Mouse (Mus musculus) heart, embryonic 12.5 days (tissue): ENCODE measurements around the gene Ppie. TPM values are rescaled to one million over a fixed set of nuclear protein-coding genes. Genes with fewer than 3 reads are reported as not detected.
"Not testable (repeated sequence)": the region's sequence is repeated elsewhere in the genome, so short reads cannot be mapped to it uniquely, and the experiment has no call there.

Experiments used
- ATAC-seq: fragments of 200-750 bp; cut with Nextera tagmentation; 2 replicates; pipeline ENCODE4 v1.8.0; 2017; ENCODE audit warnings: moderate TSS enrichment, moderate library complexity; ENCODE audit not compliant: insufficient number of reproducible peaks, low FRiP score
- H3K27ac ChIP-seq: fragments of 300-500 bp; sonication (generic); 2 replicates; pipeline ENCODE4 v1.5.1; 2016; ENCODE audit warnings: mild to moderate bottlenecking, moderate library complexity; ENCODE audit not compliant: poor library complexity, severe bottlenecking
- H3K27me3 ChIP-seq: fragments of 300-500 bp; sonication (generic); replicated peaks from 2 replicates; pipeline ENCODE4 v1.6.1; 2016; ENCODE audit warnings: mild to moderate bottlenecking, moderate library complexity
- H3K36me3 ChIP-seq: fragments of 300-500 bp; sonication (generic); 2 replicates; pipeline ENCODE4 v1.6.1; 2016; ENCODE audit warnings: mild to moderate bottlenecking, moderate library complexity
- H3K4me1 ChIP-seq: fragments of 300-500 bp; sonication (generic); replicated peaks from 2 replicates; pipeline ENCODE4 v1.6.1; 2016; ENCODE audit warnings: mild to moderate bottlenecking
- H3K4me2 ChIP-seq: fragments of 300-500 bp; sonication (generic); 2 replicates; pipeline ENCODE4 v1.6.1; 2016; ENCODE audit warnings: mild to moderate bottlenecking, moderate library complexity
- H3K4me3 ChIP-seq: fragments of 300-500 bp; sonication (generic); 2 replicates; pipeline ENCODE4 v1.5.1; 2016; ENCODE audit warnings: mild to moderate bottlenecking
- H3K9ac ChIP-seq: fragments of 300-500 bp; sonication (generic); 2 replicates; pipeline ENCODE4 v1.6.1; 2016; ENCODE audit warnings: mild to moderate bottlenecking, moderate library complexity
- H3K9me3 ChIP-seq: fragments of 300-500 bp; sonication (generic); replicated peaks from 2 replicates; pipeline ENCODE4 v1.6.1; 2016; ENCODE audit warnings: mild to moderate bottlenecking, moderate library complexity
- WGBS: fragments of 180-500 bp; shearing (Covaris S2); methylation state at CpG from one replicate; pipeline ENCODE4 v1.1.7; 2016; 5-methylcytosine and 5-hydroxymethylcytosine counted together
- polyA plus RNA-seq: library from polyadenylated mRNA; unstranded; fragments of >200 nt; fragmentation: Nextera tagmentation; extraction: Ambion mirVana; gene quantifications from 2 replicates; pipeline ENCODE4 v1.2.1, GENCODE M21; 2016

The Ppie gene
- polyA plus RNA-seq, 1 experiment from 2014 or later, result 54.0 TPM

DNA sequence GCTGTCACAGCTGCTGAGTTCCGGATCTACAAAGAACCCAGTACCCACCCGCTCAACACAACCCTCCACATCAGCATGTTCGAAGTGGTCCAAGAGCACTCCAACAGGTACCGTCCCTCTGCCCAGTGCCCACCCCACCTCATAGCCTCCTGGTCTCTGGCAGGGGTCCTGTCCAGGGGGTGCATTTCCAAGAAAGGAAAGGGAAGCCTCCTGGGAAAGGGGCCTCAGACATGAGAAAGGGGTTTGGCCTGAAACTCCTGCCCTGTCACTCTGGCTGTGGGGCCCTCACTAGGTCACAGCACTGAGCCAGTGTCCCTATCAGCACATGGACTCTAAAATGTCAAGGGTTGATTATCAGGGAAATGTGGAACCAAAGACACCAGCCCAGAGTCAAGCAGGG lies 25.1 kb downstream of the Ppie start:
- not testable (repeated sequence) for ATAC-seq, H3K4me2 ChIP-seq, H3K36me3 ChIP-seq, H3K4me1 ChIP-seq, H3K4me3 ChIP-seq, H3K9ac ChIP-seq, H3K9me3 ChIP-seq, H3K27ac ChIP-seq
- 88% methylated on average over 4 of the region's 4 CpGs for WGBS
- peaks cover 37% of the 10 kb centered on the region for H3K27me3 ChIP-seq

- no peaks in the 10 kb centered on the region for H3K36me3 ChIP-seq
- ATAC-seq, result no peak
- WGBS, result 71% methylated on average over 8 of the region's 8 CpGs
- H3K4me3 ChIP-seq, result no peak overlapping the region
- H3K4me2 ChIP-seq, result no peak overlapping the region
- peaks cover 4% of the 10 kb centered on the region; the same call in 1 of the 2 replicates for H3K4me1 ChIP-seq
- H3K27ac ChIP-seq, result no peak overlapping the region
- H3K9me3 ChIP-seq, result no peaks in the 10 kb centered on the region
- H3K27me3 ChIP-seq, result peaks cover 35% of the 10 kb centered on the region
- H3K9ac ChIP-seq, result no peak overlapping the region
Measured at GRCm38 (mm10) chr4:123112216-123112764, 27.5 kb downstream of the Ppie start.

GRCm38 (mm10) chr4:123111275-123111983 lies 28.3 kb downstream of the Ppie start:
- not testable (repeated sequence) for H3K9me3 ChIP-seq, H3K4me1 ChIP-seq, H3K4me2 ChIP-seq, ATAC-seq, H3K4me3 ChIP-seq, H3K27ac ChIP-seq, H3K9ac ChIP-seq, H3K36me3 ChIP-seq
- WGBS, result 63% methylated on average over 10 of the region's 10 CpGs
- peaks cover 37% of the 10 kb centered on the region for H3K27me3 ChIP-seq

- peaks cover 38% of the 10 kb centered on the region for H3K27me3 ChIP-seq
- 80% methylated on average over 4 of the region's 4 CpGs for WGBS
Measured at GRCm38 (mm10) chr4:123110751-123111150, 29.0 kb downstream of the Ppie start.

DNA sequence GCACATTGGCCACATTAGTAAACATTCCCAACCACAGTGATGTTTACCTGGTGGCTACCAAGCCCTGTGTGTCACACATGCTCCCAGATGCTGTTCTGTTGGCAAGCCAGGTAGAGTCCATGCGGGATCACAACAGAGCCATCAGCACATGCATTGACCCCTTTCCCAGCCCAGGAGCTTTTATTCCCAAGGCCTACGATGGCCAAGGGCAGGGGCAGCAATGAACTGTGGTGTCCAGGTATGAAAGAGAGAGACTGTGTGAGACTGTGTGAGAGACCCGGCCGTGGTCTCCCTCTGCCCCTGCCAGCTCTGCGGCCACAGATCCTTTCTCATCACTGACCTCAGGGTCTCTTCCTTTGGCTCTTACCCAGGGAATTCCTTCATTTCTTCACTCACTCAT lies 31.7 kb downstream of the Ppie start:
- H3K4me3 ChIP-seq, result no peak overlapping the region
- H3K36me3 ChIP-seq, result no peaks in the 10 kb centered on the region
- no peaks in the 10 kb centered on the region for H3K9me3 ChIP-seq
- no peak for ATAC-seq
- no peak overlapping the region for H3K4me2 ChIP-seq
- H3K27me3 ChIP-seq, result peaks cover 53% of the 10 kb centered on the region
- H3K9ac ChIP-seq, result no peak overlapping the region
- H3K27ac ChIP-seq, result no peak overlapping the region
- WGBS, result 84% methylated on average over 5 of the region's 5 CpGs
- peaks cover 13% of the 10 kb centered on the region for H3K4me1 ChIP-seq

More at GRCm38 (mm10) chr4:123110751-123111150, 29.0 kb downstream of the Ppie start:
- ATAC-seq, result no peak
- H3K27ac ChIP-seq, result no peak overlapping the region
- no peak overlapping the region for H3K9ac ChIP-seq
- 0 out of 2 replicates have a peak, but pooled peaks cover under 1% of the 10 kb centered on the region for H3K4me1 ChIP-seq
- H3K9me3 ChIP-seq, result no peaks in the 10 kb centered on the region
- no peak overlapping the region for H3K4me2 ChIP-seq
- no peak overlapping the region for H3K4me3 ChIP-seq
- no peaks in the 10 kb centered on the region for H3K36me3 ChIP-seq

DNA sequence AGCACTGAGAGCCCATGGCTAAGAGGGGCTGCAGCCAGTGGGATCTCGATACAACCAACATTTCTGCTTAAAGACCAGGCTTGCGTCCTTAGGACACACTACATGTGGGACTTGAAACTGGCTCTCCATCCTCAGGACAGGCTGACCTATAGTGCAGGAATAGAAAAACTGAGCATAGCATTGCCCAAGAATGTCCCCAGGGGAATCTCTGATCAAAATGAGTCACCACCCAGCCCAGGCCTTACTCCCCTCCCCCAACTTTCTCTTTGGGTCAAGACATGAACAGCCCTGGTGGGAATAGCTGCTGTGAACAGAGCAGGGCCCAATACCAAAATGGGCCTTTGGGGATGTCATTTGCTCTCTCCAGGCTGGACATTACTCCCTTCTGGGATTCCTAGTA lies 32.9 kb downstream of the Ppie start:
- Histone ChIP-seq H3K9ac (no peak overlapping the region), H3K27ac (no peak overlapping the region), H3K9me3 (no peaks in the 10 kb centered on the region), H3K4me2 (no peak overlapping the region), H3K4me1 (peaks cover 13% of the 10 kb centered on the region), H3K36me3 (no peaks in the 10 kb centered on the region), H3K27me3 (peaks cover 60% of the 10 kb centered on the region), H3K4me3 (no peak overlapping the region)
- 74% methylated on average over 2 of the region's 2 CpGs for WGBS
- no peak for ATAC-seq

DNA sequence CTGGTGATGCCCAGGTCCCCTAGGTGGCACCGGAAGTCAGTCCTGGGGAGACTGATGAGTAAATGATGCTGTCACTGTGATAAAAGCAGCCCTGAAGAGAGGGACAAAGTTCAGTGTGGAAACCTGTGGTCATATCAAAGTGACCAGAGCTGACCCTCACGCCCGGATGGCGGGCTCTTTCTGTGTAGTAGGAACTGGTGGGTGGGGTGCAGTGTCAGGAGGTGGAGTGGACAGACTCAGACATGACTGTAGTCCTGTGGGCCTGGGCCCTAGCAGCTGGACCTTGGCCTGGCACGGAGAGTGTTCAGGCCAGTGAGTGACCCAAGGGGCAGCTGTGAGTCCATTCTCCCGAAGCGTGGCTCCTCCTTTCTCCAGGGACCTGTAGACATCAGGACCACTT lies 33.8 kb downstream of the Ppie start:
- H3K9me3 ChIP-seq, H3K36me3 ChIP-seq, H3K9ac ChIP-seq, ATAC-seq, H3K4me3 ChIP-seq, H3K27ac ChIP-seq, H3K4me2 ChIP-seq: not testable (repeated sequence)
- Histone ChIP-seq H3K27me3 (peaks cover 57% of the 10 kb centered on the region), H3K4me1 (peaks cover 13% of the 10 kb centered on the region)
- WGBS, result 73% methylated on average over 7 of the region's 7 CpGs

GRCm38 (mm10) chr4:123105451-123105790 lies 34.3 kb downstream of the Ppie start:
- 20% methylated on average over 24 of the region's 24 CpGs for WGBS

GRCm38 (mm10) chr4:123104651-123105450 lies 34.9 kb downstream of the Ppie start, which contains the start of gene Bmp8b:
Bmp8b (plus strand) TSS chr4:123105165.
- Histone ChIP-seq H3K4me3 (peak within 1 kb of the TSS; percentile 40), H3K4me2 (peak within 1 kb of the TSS; percentile 66), H3K9me3 (no peaks in the 10 kb centered on the region), H3K9ac (no peak within 1 kb of the TSS), H3K27me3 (peaks cover 60% of the 10 kb centered on the region), H3K36me3 (no peaks in the 10 kb centered on the region), H3K27ac (no peak within 1 kb of the TSS), H3K4me1 (peaks cover 13% of the 10 kb centered on the region)
- ATAC-seq, result peak; percentile 65; the same call in 1 of the 2 replicates
- 6% methylated on average over 75 of the region's 75 CpGs for WGBS

More at GRCm38 (mm10) chr4:123105451-123105790, 34.3 kb downstream of the Ppie start:
- Histone ChIP-seq H3K4me2 (peak overlapping the region; percentile 66), H3K36me3 (no peaks in the 10 kb centered on the region), H3K4me1 (peaks cover 13% of the 10 kb centered on the region), H3K4me3 (peak overlapping the region; percentile 40), H3K9me3 (no peaks in the 10 kb centered on the region), H3K9ac (no peak overlapping the region), H3K27me3 (peaks cover 58% of the 10 kb centered on the region), H3K27ac (no peak overlapping the region)
- 0 out of 2 replicates have a peak, but pooled peaks have one; percentile 30 for ATAC-seq

DNA sequence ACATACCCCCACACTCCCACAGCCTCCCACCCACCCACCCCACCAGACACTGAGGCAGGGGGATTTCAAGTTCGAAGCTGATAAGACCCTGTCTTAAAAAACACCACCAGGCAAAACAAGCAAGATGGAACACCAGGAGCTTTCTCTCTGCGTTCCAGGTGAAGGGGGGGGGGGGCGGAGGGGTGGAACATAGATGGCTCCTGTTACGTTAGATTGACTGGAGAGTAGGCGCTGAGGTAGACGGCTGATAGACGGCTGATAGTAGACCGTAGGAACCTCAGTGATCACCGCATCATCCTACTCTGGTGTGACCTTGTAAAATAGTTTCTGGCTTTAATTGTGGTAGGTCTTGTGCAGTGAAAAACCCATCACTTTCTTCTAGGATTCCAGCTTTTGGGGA lies 45.9 kb downstream of the Ppie start:
- Histone ChIP-seq H3K27me3 (0 out of 2 replicates have a peak, but pooled peaks cover 4% of the 10 kb centered on the region), H3K4me1 (peaks cover 10% of the 10 kb centered on the region; the same call in 1 of the 2 replicates), H3K36me3 (no peaks in the 10 kb centered on the region), H3K9me3 (no peaks in the 10 kb centered on the region), H3K4me2 (peak overlapping the region; percentile 54), H3K27ac (no peak overlapping the region), H3K4me3 (no peak overlapping the region), H3K9ac (no peak overlapping the region)
- 39% methylated on average over 9 of the region's 9 CpGs for WGBS
- no peak for ATAC-seq
